Mouse (Mus musculus) hindbrain, embryonic 10.5 days (tissue): Measurements from ENCODE around the gene Cmip. TPM values are rescaled to one million over a fixed set of nuclear protein-coding genes. Genes with fewer than 3 reads are reported as not detected.

Experiments used
- DNase-seq: peaks from one replicate; pipeline ENCODE4 v3.0.0-alpha.2; 2017; ENCODE audit warnings: low spot score
- H3K27ac ChIP-seq: fragments of 300-500 bp; sonication (generic); 2 replicates; pipeline ENCODE4 v1.5.1; 2016; ENCODE audit warnings: mild to moderate bottlenecking, moderate library complexity
- H3K27me3 ChIP-seq: fragments of 300-500 bp; sonication (generic); 2 replicates; pipeline ENCODE4 v1.6.1; 2016; ENCODE audit warnings: mild to moderate bottlenecking; ENCODE audit not compliant: poor library complexity, insufficient read depth, severe bottlenecking
- H3K36me3 ChIP-seq: fragments of 300-500 bp; sonication (generic); 2 replicates; pipeline ENCODE4 v1.6.1; 2016; ENCODE audit warnings: mild to moderate bottlenecking, moderate library complexity
- H3K4me1 ChIP-seq: fragments of 300-500 bp; sonication (generic); replicated peaks from 2 replicates; pipeline ENCODE4 v1.6.1; 2016; ENCODE audit warnings: mild to moderate bottlenecking
- H3K4me3 ChIP-seq: fragments of 300-500 bp; sonication (generic); 2 replicates; pipeline ENCODE4 v1.5.1; 2016; ENCODE audit warnings: mild to moderate bottlenecking, moderate library complexity
- H3K9me3 ChIP-seq: fragments of 300-500 bp; sonication (generic); 2 replicates; pipeline ENCODE4 v1.6.1; 2016; ENCODE audit warnings: mild to moderate bottlenecking, moderate library complexity
- WGBS: fragments of 180-500 bp; shearing (Covaris S2); methylation state at CpG from one replicate; pipeline ENCODE4 v1.1.7; 2016; 5-methylcytosine and 5-hydroxymethylcytosine counted together
- polyA plus RNA-seq: library from polyadenylated mRNA; unstranded; fragments of >200 nt; fragmentation: Nextera tagmentation; extraction: Ambion mirVana; gene quantifications from 2 replicates; pipeline ENCODE4 v1.2.1, GENCODE M21; 2016

The Cmip gene
- polyA plus RNA-seq, 1 experiment from 2014 or later: 14.0 TPM

DNA sequence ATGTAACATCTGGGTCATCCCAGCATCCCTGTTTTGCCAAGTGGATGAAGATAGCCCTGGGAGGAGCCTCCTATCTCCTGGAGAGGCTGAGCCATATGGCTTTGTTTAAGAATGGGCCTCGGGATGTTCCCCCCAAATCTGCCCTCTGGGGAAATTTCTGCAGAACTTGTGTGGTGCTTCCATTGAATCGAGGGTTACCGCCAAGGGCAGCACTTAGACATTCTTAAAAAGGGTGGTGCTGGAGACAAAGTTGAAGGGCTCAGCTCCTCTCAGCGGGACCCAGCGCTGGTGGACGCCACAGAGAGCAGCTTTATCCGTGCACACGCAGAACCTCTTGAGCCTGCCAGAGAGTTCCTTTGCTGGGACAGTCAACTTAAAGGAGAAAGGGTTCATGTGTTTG, 113.1 kb downstream of the Cmip start:
- H3K4me1 ChIP-seq: peaks cover 54% of the 10 kb centered on the region
- WGBS: 76% methylated on average over 8 of the region's 8 CpGs

DNA sequence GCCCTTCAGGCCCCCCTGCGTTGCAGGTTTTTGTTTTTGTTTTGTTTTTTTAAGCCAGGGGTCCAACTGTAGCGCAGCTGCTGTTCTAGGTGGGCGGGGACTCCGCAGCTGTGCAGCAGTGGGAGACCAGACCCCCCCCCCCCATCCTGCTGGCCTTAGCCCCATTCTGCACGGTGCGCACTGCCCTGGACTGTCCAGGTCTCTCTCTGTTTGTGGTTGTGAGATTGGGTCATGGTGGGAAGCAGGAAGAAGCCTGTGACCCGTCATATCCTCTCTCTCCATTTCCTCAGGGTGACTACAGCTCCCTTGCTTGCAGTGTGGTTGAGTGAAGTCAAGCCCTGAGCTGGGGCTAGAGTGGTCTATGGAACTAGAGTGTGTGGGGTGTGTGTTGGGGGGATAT, 114.3 kb downstream of the Cmip start:
- Histone ChIP-seq H3K27me3 (no peaks in the 10 kb centered on the region), H3K4me1 (peaks cover 55% of the 10 kb centered on the region), H3K4me3 (no peak overlapping the region), H3K36me3 (no peaks in the 10 kb centered on the region), H3K27ac (peak overlapping the region; percentile 67), H3K9me3 (no peaks in the 10 kb centered on the region)
- no peak for DNase-seq
- WGBS: 69% methylated on average over 7 of the region's 7 CpGs

More for the DNA sequence above, 113.1 kb downstream of the Cmip start:
- no peaks in the 10 kb centered on the region for H3K36me3 ChIP-seq
- H3K4me3 ChIP-seq: no peak overlapping the region
- H3K27me3 ChIP-seq: no peaks in the 10 kb centered on the region
- DNase-seq: no peak
- H3K9me3 ChIP-seq: no peaks in the 10 kb centered on the region
- H3K27ac ChIP-seq: no peak overlapping the region

DNA sequence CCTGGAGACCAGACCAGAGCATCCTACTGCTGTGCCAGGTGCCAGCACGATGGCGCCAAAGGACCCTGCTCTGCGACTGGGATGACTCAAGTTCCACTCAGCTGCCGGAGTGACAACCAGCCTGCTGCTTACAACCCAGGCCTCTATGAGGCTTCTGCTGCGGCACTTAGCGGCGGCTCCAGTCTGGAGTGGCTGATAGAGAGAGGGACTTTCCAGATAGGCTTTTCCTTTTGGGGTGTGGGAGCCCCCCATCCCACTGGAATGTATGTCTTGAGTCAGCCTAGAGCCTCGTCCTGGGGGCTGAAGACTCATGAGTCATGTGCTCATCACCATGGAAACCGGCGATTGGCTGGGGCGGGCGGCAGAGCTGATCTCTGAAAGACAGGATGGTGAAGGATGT, 115.2 kb downstream of the Cmip start:
- no peak for DNase-seq
- 77% methylated on average over 12 of the region's 12 CpGs for WGBS
- no peak overlapping the region for H3K27ac ChIP-seq

DNA sequence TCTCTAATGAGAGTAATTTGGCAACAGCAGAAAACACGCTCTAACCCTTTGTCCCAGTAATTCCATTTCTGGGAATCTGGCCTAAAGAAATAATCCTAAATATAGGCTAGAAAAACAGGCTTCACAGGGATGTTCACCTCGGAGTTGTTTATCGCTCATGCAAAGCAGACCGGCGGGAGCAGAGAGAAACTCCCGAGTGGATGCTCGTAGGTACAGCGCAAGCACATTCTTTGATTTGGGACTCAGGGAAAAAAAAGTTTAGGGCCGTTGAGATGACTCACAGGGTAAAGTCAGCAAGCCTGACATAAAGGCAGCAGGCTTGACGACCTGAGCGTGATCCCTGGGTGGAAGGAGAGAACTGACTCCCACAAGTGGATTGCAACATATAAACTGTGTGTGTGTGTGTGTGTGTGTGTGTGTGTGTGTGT, 116.2 kb downstream of the Cmip start:
- H3K4me1 ChIP-seq: peaks cover 53% of the 10 kb centered on the region
- no peaks in the 10 kb centered on the region for H3K9me3 ChIP-seq
- no peak overlapping the region for H3K4me3 ChIP-seq
- H3K27me3 ChIP-seq: no peaks in the 10 kb centered on the region
- DNase-seq: no peak
- peaks cover 10% of the 10 kb centered on the region for H3K36me3 ChIP-seq
- no peak overlapping the region for H3K27ac ChIP-seq
- 88% methylated on average over 11 of the region's 11 CpGs for WGBS

More for the DNA sequence above, 115.2 kb downstream of the Cmip start:
- no peaks in the 10 kb centered on the region for H3K9me3 ChIP-seq
- peaks cover under 1% of the 10 kb centered on the region; the same call in 1 of the 2 replicates for H3K36me3 ChIP-seq
- H3K4me1 ChIP-seq: peaks cover 58% of the 10 kb centered on the region
- no peak overlapping the region for H3K4me3 ChIP-seq
- no peaks in the 10 kb centered on the region for H3K27me3 ChIP-seq

DNA sequence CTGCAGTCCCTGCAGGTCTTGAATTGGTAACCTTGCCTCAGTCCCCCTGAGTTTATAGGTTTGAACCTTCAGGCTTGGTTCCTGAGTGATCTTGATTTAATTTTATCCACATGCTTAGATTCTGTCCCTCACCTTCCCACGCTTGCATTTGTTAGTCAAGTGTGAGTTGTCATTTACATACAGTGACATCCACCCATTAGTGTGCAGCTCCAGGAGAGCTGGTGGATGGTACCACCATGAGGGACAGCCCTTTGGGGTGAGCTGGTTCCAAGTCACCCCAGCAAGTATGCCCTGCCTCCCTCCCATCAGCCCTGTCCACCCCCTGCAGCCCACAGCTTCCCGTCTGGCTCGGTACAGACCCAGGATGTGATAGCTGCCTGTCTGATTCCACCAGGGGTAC, 117.2 kb downstream of the Cmip start:
- Histone ChIP-seq H3K4me3 (no peak overlapping the region), H3K27ac (no peak overlapping the region), H3K27me3 (no peaks in the 10 kb centered on the region), H3K4me1 (peaks cover 56% of the 10 kb centered on the region), H3K9me3 (no peaks in the 10 kb centered on the region), H3K36me3 (peaks cover 20% of the 10 kb centered on the region)
- 85% methylated on average over 3 of the region's 3 CpGs for WGBS
- no peak for DNase-seq

DNA sequence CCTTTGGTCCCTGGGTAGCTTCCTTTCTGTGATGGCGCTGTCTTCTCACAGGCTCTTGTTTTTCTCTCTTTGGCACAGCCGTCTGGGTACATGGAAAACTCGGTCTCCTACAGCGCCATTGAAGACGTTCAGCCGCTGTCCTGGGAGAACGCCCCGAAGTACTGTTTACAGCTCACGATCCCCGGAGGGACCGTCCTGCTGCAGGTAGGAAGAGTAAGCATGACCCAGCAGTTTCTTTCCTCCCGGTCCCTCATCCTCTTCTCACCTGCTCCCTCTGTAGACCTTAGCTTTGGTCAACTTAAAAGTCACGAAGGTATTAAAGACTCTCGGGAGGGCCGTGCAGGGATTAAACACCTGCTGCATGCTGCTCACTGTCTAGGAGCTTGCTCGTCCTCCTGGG, 120.1 kb downstream of the Cmip start:
- Histone ChIP-seq H3K27ac (no peak overlapping the region), H3K27me3 (no peaks in the 10 kb centered on the region), H3K36me3 (peaks cover 32% of the 10 kb centered on the region), H3K9me3 (no peaks in the 10 kb centered on the region), H3K4me3 (no peak overlapping the region), H3K4me1 (peaks cover 39% of the 10 kb centered on the region)
- 61% methylated on average over 16 of the region's 16 CpGs for WGBS
- DNase-seq: no peak

DNA sequence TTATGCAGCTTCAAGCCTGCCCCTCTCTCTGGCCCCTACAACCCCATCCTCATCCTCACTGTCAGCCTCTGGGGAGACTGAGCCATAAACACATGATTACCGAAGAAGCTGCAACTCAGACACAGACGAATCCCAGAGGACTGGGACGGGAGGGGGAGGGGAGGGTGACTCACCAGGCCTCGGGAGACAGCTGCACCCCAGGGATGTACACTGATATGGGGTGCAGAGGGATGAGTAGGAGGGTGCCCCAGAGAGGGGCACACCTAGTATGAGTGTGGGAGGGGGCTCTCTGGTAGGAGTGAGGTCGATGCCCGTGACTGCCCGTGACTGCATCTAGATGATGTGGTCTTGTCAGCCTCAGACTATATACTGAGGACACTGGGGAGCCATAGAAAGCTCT, 121.8 kb downstream of the Cmip start:
- Histone ChIP-seq H3K27me3 (no peaks in the 10 kb centered on the region), H3K4me3 (no peak overlapping the region), H3K27ac (peak overlapping the region; percentile 12; the same call in 1 of the 2 replicates), H3K36me3 (peaks cover 38% of the 10 kb centered on the region), H3K4me1 (peaks cover 34% of the 10 kb centered on the region), H3K9me3 (no peaks in the 10 kb centered on the region)
- DNase-seq: no peak
- 81% methylated on average over 7 of the region's 7 CpGs for WGBS

DNA sequence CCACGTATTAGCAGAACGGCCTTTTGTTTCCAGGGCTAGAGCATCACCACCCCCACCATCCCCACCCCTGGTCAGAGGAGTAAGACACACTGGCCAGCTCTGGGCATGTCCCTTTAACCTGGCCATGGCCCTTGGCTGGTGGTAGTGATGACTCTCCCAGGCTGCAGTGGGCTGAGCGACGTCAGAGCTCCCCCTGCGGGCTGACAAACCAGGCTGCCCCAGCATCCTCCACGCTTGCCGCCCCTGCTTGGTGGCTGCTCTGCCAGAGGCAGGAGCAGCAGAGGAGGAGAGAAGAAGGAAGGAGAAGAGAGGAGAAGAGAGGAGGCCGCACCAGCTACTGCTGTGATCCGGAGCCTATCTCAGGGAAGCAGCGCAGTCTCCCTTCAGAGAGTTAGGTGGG, 122.3 kb downstream of the Cmip start:
- Histone ChIP-seq H3K27ac (peak overlapping the region; percentile 12; the same call in 1 of the 2 replicates), H3K9me3 (peaks cover 5% of the 10 kb centered on the region), H3K27me3 (no peaks in the 10 kb centered on the region), H3K4me1 (peaks cover 34% of the 10 kb centered on the region), H3K36me3 (peaks cover 43% of the 10 kb centered on the region), H3K4me3 (no peak overlapping the region)
- DNase-seq: peak; percentile 34
- 53% methylated on average over 10 of the region's 10 CpGs for WGBS

DNA sequence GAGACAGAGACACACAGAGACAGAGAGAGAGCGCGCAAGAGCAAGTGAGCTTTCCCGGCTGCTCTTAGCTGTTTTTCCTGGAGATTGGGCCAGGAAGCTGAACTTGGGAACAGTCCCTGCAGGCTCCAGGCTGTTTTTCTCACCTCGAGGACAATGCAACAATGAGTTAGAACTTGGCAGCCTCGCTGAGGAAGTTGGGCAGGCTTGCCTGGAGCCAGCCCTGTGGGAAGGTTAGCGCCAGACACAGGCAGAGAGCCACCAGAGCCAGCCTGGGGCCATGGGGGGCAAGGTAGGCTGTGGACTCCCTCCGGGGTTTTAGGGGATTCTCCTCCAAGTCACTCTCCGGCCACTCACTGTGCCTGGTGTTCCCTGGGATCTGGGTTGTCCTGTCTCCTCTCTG, 123.9 kb downstream of the Cmip start:
- Histone ChIP-seq H3K4me1 (peaks cover 34% of the 10 kb centered on the region), H3K36me3 (peaks cover 57% of the 10 kb centered on the region), H3K9me3 (peaks cover 12% of the 10 kb centered on the region), H3K4me3 (no peak overlapping the region), H3K27me3 (no peaks in the 10 kb centered on the region), H3K27ac (0 out of 2 replicates have a peak overlapping the region, but pooled peaks have one; percentile 29)
- DNase-seq: no peak
- WGBS: 86% methylated on average over 8 of the region's 8 CpGs

DNA sequence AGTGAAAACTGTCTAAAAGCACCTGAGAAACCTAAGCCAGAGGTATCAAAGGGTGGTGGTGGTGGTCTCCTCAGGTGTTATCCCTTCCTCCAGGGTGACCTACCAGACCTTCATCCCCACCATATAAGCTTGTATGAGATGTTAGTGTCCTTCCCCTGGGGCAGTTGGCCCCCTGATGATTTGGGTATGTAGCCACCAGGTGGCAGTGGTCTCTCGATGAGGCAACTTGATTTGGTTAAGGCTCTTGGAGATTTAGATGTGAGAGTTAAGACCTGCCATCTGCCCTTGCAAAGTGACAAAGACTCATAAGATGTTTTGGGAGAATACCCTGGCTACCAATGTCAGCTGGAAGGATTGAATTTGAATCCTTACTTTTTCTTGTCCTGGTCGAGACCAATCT, 129.3 kb downstream of the Cmip start:
- 83% methylated on average over 2 of the region's 2 CpGs for WGBS

DNA sequence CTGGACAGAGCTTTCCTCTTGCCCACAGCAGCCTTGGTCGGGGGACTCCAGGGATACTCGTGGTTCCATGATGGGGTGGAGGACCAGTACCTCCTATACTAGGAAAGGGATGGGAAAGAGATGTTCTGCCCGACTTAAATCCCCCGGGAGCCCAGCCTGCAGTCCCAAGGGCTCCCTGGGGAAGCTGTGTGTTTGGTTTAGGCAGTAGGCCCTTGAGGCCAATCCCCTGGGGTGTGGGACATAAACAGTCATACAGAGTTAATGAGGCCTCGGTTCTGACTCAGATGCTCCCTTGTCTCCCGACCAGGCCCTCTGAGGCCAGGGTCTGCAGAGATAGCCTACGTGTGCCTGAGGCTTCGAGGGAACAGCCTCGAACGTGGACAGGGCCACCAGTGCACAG, 130.8 kb downstream of the Cmip start:
- no peak for DNase-seq
- no peak overlapping the region for H3K4me3 ChIP-seq
- peak overlapping the region; percentile 43; the same call in 1 of the 2 replicates for H3K27ac ChIP-seq
- H3K4me1 ChIP-seq: peaks cover 23% of the 10 kb centered on the region
- WGBS: 72% methylated on average over 10 of the region's 10 CpGs
- peaks cover 29% of the 10 kb centered on the region for H3K36me3 ChIP-seq
- H3K27me3 ChIP-seq: no peaks in the 10 kb centered on the region
- peaks cover 12% of the 10 kb centered on the region for H3K9me3 ChIP-seq

More for the DNA sequence above, 129.3 kb downstream of the Cmip start:
- H3K4me3 ChIP-seq: no peak overlapping the region
- peaks cover 12% of the 10 kb centered on the region for H3K9me3 ChIP-seq
- no peaks in the 10 kb centered on the region for H3K27me3 ChIP-seq
- H3K27ac ChIP-seq: no peak overlapping the region
- H3K4me1 ChIP-seq: peaks cover 20% of the 10 kb centered on the region
- peaks cover 35% of the 10 kb centered on the region for H3K36me3 ChIP-seq
- DNase-seq: no peak

DNA sequence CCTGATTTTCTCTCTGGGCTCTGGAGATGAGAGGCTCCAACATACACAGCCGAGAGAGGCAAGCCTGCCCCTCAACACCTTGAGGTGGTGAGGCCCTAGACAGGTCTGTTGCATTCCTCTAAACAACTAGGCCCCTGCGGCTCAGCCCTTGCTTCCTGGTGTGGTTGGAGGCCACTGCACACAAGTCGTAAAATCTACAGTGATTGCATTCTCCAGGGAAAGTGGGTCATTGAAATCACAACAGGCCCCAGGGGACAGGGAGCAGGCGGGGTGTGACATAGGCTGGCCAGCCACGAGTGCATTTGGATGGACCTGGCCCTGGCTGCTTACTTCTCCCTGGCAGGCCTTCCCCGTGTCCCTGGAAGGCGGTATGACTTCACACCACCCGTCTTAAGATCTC, 131.5 kb downstream of the Cmip start:
- no peak overlapping the region for H3K27ac ChIP-seq
- peaks cover 25% of the 10 kb centered on the region for H3K36me3 ChIP-seq
- 86% methylated on average over 8 of the region's 8 CpGs for WGBS
- no peaks in the 10 kb centered on the region for H3K27me3 ChIP-seq
- no peak for DNase-seq
- H3K4me1 ChIP-seq: peaks cover 24% of the 10 kb centered on the region
- peaks cover 12% of the 10 kb centered on the region for H3K9me3 ChIP-seq
- no peak overlapping the region for H3K4me3 ChIP-seq

DNA sequence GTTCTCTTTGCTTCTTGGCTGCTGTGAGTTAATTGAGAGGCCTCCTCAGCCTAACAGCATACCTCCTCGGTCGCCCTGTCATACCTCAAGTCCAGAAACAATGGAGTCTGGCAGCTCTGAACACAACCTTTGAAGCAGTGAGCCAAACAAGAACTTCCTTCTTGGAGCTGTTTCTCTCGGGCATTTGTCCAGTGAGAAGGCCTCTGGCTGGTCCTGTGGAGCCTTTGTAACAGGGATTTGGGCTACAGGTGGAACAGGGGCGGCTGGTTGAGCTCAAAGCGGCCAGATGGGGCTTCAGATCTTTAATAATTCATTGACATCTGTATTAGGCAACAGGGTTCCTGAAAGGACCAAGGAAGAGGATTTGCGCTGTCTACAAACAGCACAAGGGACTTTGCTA, 137.0 kb downstream of the Cmip start:
- no peak overlapping the region for H3K4me3 ChIP-seq
- H3K27ac ChIP-seq: no peak overlapping the region
- H3K36me3 ChIP-seq: peaks cover 17% of the 10 kb centered on the region
- DNase-seq: no peak
- H3K4me1 ChIP-seq: peaks cover 28% of the 10 kb centered on the region
- H3K27me3 ChIP-seq: no peaks in the 10 kb centered on the region
- 76% methylated on average over 6 of the region's 6 CpGs for WGBS
- H3K9me3 ChIP-seq: no peaks in the 10 kb centered on the region

DNA sequence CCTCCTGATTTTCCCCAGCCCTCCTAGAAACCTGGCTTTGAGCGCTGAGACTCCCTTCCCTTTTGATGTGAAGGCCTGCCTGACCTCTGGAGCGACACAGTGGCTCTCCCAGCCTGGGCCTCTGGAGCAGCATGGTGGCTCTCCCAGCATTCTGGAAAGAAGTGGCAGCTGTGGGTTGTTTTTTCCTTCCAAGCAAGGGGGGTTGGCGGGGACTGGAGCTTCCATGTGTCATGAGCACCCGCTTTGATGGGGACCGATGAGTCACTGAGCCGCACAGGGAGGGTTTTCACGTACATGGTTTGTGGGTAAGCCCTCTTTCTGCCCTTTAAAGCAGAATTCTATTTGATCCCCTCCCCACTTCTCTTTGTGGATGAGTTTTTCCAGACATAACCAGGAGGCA, 138.2 kb downstream of the Cmip start:
- peaks cover 34% of the 10 kb centered on the region for H3K4me1 ChIP-seq
- no peak overlapping the region for H3K4me3 ChIP-seq
- H3K9me3 ChIP-seq: no peaks in the 10 kb centered on the region
- no peak for DNase-seq
- H3K27ac ChIP-seq: no peak overlapping the region; the same call in 1 of the 2 replicates
- H3K27me3 ChIP-seq: no peaks in the 10 kb centered on the region
- H3K36me3 ChIP-seq: peaks cover 14% of the 10 kb centered on the region
- WGBS: 77% methylated on average over 7 of the region's 7 CpGs
